Mouse (Mus musculus): ENCODE data around the gene Lpgat1. TPM values are rescaled to one million over a fixed set of nuclear protein-coding genes. Genes with fewer than 3 reads are reported as not detected.

Gene Lpgat1
- total RNA-seq, 2 experiments from 2014 or later, result 173 to 180 TPM

DNA sequence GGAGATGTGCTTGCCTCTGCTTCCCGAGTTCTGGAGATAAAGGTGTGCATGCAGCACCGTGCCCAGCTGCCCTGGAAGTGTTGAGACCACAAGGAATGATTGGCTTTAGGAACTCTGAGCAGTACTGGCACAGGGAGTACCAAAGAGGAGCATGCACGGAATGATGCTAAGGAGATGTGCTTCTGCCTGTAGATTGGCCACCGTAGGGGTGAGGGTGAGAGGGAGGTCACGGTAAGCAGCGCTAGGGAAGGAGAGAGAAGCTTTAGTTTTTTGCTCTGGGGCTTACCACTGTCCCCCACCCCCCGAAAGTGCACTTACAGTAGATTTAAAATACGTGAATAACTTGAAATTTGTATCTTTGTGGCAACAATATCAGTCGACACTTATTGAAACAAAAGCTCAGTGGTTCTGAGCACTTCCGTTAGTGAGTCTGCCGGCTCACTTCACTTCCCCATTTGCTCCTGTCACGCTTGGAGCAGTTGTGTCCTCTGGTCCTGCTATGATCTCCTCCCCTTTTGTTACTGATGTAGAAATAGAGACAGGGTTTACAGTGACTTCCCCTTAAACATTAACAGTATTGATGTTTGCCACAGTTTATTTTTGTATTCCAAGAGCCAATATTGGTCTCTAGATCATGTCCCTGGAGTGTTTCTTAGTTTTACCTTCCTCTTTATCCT lies 6.9 kb downstream of the Lpgat1 start:
- DNase-seq (ENCODE audit: low spot score in 2 of 2), result no peak
- intact Hi-C loops (cut with DNase I), result loop anchor here (5.0 kb wide), 1 partner anchor 78 kb away; no protein-coding TSS in a partner anchor

DNA sequence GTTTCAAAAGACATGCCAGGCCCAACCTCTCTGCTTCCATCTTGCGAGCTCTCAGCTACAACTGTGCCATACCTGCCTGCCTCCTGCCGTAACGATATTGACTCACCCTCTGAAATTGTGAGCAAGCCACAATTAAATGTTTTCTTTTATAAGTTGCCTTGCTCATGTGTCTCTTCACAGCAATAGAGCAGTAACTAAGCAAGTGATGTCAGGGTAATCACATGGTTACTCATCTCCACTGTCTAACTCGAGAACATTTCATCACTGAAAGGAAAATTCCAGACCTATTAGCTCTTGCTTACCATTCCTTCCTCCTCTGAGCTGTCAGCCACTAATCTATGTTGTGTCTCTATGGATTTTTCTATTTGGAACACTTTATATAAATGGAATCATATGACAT lies 15.0 kb downstream of the Lpgat1 start:
- DNase-seq (ENCODE audit: low spot score in 2 of 2), result no peak
- intact Hi-C loops (cut with DNase I), result no loop called here

DNA sequence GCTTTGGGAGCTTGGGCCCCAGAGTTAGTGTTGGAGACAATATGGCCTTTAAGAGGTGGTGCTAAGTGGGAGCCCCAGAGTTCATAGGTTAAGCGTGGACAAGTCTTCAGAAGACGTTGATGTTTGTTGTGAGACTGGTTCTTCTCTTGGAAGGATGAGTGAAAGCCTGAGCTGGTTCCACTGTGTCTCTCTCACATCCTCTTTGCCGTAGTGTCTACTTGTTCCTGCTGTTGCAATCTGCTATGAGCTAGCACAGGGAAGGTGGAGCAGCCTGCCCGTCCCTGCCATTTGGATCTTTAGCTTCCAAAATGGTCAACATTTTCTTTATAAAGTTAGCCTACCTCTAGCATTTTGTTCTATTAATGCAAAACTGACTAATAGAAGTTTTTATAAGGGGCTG lies 16.2 kb downstream of the Lpgat1 start:
- DNase-seq (ENCODE audit: low spot score in 2 of 2), result no peak
- intact Hi-C loops (cut with DNase I), result no loop called here

DNA sequence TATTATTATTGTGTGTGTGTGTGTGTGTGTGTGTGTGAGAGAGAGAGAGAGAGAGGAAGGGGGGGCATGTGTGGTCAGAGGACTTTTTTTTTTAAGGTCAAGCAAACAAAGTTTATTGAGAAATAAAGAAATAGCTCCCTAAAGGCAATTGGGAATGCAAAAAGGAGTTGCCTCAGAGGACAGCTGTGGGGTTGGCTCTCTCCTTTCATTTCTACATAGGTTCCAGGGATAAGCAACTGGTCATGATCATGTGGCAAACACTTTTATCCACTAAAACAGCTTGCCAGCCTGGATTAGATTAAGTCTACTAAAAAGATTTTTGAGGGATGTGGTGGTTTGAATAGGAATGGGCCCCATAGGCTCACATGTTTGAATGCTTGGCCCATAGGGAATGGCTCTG lies 18.8 kb downstream of the Lpgat1 start:
- intact Hi-C loops (cut with DNase I), result no loop called here
- no peak for DNase-seq (ENCODE audit: low spot score in 2 of 2)

DNA sequence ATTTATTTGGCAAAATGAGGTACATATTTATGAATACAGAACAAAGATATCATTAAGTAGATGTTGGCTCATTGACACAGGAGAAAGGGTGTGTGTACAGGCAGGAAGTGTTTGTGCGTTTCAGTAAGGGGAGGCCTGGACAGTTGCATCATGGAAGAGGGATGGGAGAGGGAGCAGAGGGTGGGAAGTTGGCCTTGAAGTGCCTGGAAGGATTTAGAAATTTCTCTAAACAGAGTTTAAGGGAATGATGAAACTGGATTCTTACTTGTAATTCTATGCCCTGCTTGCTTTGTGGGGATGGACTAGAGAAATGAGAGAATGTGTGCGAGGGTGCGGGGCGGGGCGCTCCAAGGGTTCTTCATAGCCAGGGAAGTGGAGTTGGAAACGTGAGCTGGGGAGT lies 20.2 kb downstream of the Lpgat1 start:
- intact Hi-C loops (cut with DNase I), result no loop called here
- DNase-seq (ENCODE audit: low spot score in 2 of 2), result no peak

DNA sequence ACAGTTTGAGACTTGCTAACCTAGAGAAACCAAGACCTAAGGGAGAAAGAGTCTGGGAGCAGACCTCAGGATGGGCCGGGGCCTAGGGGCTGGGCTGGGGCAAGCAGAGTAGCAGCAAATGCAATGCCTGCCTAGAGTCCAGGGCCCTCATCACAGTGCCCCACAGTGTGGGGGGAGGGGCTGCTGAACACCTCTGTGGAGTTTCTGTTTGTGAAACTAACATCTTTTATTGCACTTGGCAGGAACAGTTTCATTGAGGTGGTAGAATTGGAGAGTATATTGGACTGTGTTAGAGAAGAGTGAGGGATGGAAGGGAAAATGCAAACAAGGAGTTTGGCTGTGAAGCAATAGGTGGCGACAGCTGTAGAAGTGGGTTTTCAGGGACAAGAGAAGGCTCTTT lies 21.1 kb downstream of the Lpgat1 start:
- DNase-seq (ENCODE audit: low spot score in 2 of 2), result no peak
- intact Hi-C loops (cut with DNase I), result no loop called here

DNA sequence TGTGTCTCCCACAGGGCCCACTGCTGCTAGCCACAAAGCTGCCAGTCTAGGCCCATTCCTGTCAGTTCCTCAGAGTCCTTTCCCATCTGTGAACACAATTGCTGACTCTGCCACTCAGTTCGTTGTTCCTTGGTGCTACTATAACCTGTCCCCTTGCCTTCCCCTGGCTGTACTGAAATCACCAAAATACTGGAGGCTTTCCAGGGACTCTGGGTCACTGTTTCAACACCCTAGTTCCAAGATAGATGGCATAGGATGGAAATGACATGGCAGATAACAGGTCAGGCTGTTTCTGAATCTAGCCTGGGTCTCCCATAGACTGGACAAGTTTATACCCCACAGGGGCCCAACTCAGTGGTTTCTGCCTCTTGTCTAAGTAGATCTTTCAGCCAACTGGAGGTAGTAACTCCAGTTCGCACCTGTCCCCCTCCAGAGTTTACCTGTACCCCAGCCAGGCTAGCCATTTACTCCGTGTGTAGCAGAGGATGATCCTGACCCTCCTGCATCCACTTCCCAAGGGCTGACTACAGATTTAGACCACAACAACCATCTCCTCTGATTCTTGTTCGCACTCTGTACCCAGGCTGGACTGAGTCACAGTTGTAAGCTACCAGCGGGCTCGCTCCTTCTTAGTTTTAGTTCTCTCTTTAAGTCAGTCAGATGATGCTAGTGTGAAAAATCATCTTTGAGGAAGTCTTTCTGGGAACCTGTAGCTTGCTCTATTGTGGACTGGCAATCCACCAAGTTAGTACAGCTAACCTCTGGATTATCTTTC lies 23.1 kb downstream of the Lpgat1 start:
- DNase-seq (ENCODE audit: low spot score in 2 of 2), result no peak

DNA sequence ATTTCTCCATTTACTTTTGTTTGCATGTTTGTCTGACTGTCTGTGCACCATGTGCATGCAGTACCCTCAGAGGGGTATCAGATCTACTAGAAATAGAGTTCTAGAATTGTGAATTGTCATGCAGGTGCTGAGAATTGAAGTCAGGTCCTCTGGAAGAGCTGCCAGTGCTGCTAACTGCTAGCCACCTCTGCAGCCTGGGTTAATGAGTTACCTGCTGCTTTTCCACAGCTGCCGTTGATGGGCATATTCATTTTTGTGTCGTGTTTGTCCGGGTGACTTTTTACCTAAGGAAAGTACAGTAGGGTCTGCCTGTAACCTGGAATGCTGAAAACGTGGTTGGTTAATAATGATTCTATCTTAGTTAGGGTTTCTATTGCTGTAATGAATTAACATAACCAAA lies 24.0 kb downstream of the Lpgat1 start:
- intact Hi-C loops (cut with DNase I), result no loop called here
- no peak for DNase-seq (ENCODE audit: low spot score in 2 of 2)

More for the DNA sequence above, 23.1 kb downstream of the Lpgat1 start:
- intact Hi-C loops (cut with DNase I), result no loop called here

DNA sequence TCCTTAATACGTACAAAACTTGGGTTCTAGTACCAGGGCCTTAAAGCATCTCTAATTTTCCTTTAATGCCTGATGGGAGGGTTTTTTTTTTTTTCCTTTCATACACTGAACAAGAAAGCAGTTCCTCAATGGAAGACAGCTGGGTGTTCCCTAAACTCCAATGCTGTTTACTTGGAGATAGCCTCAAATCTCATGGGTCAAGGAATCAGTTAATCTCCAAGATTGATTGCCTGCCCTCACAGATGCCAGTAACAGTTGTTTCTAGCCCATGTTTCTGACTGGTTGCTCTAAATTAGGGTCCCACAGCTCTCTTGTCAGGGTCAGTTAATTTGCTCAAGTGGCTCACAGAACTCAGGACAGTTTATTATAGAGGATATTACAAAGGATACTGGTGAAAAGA lies 30.8 kb downstream of the Lpgat1 start:
- intact Hi-C loops (cut with DNase I), result no loop called here
- DNase-seq (ENCODE audit: low spot score in 2 of 2), result no peak

DNA sequence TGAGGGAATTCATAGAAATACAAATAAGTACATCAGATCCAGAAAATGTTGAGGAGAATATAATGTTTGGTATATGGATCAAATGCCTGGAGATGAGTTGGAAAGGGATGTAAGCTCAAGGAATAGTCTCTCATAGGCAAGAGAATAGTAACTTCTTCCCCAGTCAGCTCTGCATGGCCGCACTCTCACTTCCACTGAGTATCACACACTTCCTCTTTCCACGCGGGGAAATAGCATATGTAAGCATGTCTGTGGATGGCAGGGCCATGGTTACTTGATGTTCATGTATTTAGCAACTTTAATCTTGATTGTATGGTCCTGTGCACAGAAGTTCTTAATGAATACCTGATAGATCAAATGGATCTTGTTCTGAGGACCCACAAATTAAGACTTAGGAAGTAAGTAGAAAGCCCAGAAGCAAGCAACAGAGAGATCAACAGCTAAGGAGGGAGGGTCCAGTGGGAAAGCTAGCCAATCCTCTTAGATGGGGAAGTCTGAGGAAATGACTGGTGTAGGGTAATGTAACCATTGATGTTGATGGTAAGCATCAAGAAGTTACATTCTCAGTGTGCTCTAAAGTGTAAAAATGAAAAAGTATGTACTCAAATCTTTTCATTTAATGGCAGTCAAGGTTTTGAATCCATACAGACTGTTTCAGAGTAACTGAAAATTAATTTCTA lies 39.0 kb downstream of the Lpgat1 start:
- DNase-seq (ENCODE audit: low spot score in 2 of 2), result no peak

DNA sequence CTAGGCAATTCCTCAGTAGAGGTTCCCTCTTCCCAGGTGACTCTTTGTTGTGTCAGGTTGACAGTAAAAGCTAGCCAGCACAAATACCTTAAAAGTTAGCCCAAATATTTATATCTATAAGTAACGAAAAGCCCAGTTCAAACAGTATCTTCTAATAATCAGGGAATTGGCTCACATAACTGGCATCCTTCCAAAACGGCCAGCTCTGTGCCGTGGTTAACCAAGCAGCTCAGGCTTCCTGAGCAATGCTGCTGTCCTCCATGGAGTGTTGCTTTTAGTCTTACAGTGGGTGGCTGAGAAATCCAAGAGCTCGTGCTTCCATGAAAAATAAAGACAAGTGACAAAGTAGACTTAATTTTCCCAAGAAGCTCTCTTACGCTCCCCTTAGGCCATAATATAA lies 56.5 kb downstream of the Lpgat1 start:
- intact Hi-C loops (cut with DNase I), result no loop called here
- DNase-seq (ENCODE audit: low spot score in 2 of 2), result no peak

More for the DNA sequence above, 39.0 kb downstream of the Lpgat1 start:
- intact Hi-C loops (cut with DNase I), result no loop called here

DNA sequence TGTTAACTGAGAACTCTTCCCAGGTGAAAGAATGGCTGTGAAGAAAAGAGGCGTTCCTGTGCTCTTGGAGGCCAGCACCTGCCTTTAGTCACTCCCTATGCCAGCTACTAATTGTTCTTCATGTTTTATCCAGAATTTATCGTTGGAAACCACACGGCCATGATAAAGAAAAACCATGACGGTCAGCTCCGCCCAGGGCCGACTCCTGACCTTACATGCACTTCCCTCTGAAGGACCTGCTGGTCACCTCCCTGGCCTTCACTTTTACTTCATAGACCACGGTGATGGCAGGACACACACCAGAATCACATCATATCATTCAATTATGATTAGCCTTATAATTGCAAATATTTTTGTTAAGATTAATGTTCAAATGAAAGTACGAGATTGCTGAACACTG lies 57.5 kb downstream of the Lpgat1 start:
- intact Hi-C loops (cut with DNase I), result no loop called here
- DNase-seq (ENCODE audit: low spot score in 2 of 2), result no peak

DNA sequence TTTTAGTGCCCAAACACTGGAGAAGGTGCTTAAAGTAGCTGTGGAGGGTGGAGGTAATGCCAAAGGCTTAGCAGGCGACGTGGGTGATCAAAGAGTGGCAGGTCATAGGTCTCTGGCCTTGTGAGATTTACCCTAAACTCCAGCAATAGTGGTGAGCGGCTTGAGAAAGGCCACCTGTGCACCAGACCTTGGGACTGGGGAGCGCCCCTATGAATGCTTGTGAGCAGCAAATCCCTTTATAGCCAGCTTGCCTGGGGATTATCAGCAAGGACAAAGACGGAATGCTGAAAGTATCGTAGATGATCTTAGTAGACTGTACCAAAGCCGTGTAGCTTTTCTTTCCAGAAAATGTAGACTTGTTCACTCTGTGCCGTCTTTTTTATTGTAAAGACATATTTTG lies 59.9 kb downstream of the Lpgat1 start:
- DNase-seq (ENCODE audit: low spot score in 2 of 2), result no peak
- intact Hi-C loops (cut with DNase I), result no loop called here

DNA sequence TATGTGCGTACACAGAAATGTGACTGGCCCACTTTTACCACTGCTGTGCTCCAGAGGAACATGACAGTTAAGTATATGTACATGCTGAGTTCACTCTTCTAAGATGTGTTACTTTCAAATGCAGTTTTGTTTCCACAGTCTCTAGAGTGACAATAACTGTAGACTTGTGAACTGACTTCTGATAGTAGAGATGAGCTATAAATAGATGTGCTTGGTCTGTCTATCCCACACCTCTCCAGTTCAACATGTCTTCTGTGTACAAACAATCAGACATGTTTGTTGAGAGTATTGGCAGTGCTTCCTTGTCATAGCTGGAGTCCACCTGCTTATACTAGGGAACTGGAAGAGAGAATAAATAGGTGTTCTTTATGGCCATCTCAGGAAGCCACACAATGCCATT lies 62.8 kb downstream of the Lpgat1 start:
- DNase-seq (ENCODE audit: low spot score in 2 of 2), result no peak
- intact Hi-C loops (cut with DNase I), result no loop called here

DNA sequence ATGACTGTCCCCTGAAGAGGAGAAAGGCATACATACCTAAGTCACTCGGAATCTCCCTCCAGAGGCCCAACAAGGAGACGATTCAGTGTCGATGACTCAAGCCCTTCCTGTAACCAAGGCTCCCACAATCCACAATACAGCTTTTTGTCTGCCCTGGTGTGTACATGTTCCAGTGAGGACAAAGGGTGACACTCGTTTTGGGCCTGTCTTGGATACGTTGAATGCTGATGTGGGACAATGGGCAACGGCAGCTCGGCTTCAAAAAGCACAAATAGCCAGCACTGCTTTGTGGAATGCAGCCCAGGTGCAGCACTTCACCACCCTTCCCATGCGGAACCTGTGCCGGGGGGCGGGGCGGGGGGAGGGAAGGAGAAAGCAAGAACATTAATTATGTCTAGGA lies 67.5 kb downstream of the Lpgat1 start:
- intact Hi-C loops (cut with DNase I), result no loop called here
- DNase-seq (ENCODE audit: low spot score in 2 of 2), result peak in 1 of 2 experiments; percentile 10

DNA sequence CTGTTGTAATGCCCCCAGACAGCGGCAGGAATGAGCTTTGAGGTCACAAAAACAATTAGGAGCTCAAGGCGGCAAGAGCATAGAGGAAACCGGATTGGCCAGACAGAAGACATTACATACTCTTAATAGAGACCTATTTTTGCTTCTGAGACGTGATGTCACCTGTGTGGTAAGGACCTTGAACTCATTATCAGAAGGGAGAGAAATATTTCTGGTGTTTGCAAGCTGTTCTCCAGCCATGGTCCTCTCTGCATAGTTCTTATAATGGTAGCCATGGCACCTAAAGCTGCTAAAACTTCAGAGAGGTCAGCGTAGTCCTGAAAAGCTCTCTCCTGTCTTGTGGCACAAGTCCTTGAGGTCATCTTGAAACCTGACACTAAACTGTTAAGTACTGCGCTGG lies 68.6 kb downstream of the Lpgat1 start:
- intact Hi-C loops (cut with DNase I), result no loop called here
- no peak for DNase-seq (ENCODE audit: low spot score in 2 of 2)

DNA sequence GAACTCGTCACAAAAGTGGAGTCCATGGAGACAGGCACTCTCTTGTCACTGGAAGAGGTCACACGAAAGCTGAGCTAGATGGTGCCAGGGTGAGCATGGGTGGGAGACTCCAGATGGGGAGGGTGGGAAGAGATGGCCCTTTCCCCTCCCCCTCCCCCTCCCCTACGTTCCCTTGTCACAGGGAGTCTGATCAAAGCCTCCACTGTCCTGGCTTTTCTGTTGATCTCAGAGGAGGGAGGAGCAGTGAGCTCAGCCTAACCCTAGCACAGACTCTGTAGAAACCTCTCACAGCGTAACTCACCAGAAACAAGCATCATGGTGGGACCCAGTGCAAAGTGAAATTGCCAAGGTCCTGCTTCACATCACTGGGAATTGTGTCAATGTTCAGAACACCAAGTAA lies 69.7 kb downstream of the Lpgat1 start:
- peak in 1 of 2 experiments; percentile 11 for DNase-seq (ENCODE audit: low spot score in 2 of 2)
- intact Hi-C loops (cut with DNase I), result no loop called here

DNA sequence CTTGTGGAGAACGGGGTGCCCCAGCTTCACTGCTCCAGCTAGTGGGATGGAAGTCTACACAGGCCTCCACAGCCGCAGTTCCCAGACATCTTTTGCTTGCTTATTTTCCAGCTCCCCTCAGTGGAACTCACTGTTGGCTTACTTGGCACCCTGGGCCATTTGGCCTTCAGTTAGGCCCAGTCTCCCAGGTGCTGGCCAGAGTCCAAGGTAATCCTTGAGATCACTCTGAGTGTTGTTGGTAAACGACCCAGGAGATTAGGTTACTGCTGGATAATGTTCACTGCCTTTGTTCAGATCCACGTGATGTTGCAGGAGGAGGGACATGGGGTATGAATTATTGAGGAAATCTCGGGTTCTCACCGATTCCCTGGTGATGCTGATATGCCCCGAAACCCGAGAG lies 75.4 kb downstream of the Lpgat1 start:
- no peak for DNase-seq (ENCODE audit: low spot score in 2 of 2)
- intact Hi-C loops (cut with DNase I), result no loop called here

DNA sequence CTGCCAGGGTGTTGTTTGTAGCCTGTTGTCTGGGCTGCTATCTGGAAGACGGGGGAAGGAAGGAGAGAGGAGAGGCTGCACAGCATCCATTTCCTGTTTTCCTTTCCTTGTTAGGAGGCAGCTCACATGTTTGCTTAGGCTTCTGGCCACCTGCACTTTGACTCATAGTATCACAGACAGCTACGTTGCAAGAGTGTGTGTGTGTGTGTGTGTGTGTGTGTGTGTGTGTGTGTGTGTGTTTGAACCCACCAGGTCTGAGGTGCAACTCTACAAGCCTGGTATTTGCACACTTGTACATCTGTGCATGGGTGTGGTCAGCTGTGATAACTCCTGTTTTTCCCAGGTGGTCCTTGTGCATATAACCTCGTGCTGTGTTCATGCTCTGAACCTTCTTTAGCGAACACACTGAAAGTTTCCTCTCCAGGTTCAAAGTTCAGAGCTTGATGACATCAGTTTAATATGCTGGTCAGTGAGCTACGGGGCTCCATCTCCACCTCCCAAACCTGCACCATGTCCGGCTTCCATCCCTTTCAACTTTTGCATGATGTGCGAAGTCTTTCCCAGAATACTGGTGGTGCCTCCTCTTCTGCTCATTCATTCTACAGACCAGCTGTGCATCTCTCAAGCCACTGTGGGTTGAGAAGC lies 76.4 kb downstream of the Lpgat1 start:
- intact Hi-C loops (cut with DNase I), result no loop called here

DNA sequence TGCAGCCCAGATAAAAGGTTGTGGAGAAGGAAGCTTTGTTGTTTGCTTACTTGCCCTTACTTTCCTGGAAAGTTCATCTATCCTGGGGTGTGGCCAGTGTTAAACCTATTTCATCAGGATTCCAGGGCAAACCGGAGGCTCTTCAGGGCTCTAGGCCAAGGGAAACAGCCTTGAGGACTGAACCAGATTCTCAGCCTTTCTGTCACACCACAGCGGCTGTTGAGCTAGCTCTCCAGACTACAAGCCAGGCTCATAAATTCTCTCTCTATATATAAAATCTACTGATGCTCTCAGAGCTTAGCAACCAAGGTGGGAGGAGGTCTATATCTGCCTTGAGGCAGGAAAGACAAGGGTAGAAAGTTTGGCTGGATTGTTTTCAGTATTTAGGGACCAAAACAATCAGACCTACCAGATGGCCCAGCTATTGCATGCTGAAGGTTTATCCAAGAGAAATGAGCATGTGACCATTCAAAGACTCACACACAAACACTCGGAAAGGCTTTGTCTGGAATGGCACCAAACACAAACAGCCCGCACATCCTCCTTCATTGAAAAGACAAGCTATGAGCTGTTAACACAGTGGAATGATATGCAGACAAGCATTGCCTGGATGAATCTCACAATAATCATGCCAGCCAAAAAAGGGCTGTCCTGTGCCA lies 78.7 kb downstream of the Lpgat1 start:
- intact Hi-C loops (cut with DNase I), result no loop called here
- peak in 1 of 2 experiments; percentile 67 for DNase-seq (ENCODE audit: low spot score in 2 of 2)

More for the DNA sequence above, 76.4 kb downstream of the Lpgat1 start:
- DNase-seq (ENCODE audit: low spot score in 2 of 2), result no peak

Data from left cerebral cortex, postnatal 25 days (tissue).